Mouse (Mus musculus): ENCODE measurements around the gene Mrps33. TPM values are rescaled to one million over a fixed set of nuclear protein-coding genes. Genes with fewer than 3 reads are reported as not detected.

Gene Mrps33
- polyA plus RNA-seq, 1 experiment from 2014 or later: 227 TPM

GRCm38 (mm10) chr6:39807050-39807560 lies 3.7 kb downstream of the Mrps33 start:
- no peak for DNase-seq (ENCODE audit: low spot score)
- Histone ChIP-seq H3K9me3 (ENCODE audit: control insufficient read depth, low read length) (no peaks in the 10 kb centered on the region), H3K9ac (ENCODE audit: low read length) (no peak overlapping the region), H3K36me3 (ENCODE audit: control insufficient read depth, insufficient read depth, low read length) (no peaks in the 10 kb centered on the region), H3K4me3 (ENCODE audit: low read depth, low read length) (no peak overlapping the region), H3K27ac (ENCODE audit: low read depth, low read length) (no peak overlapping the region), H3K4me2 (ENCODE audit: low read depth, low read length, severe bottlenecking) (no peak overlapping the region), H3K4me1 (replicated peaks; ENCODE audit: control insufficient read depth, insufficient read depth, low read length) (0 out of 2 replicates have a peak, but pooled peaks cover 2% of the 10 kb centered on the region), H3K27me3 (ENCODE audit: control insufficient read depth, insufficient read depth, low read length) (no peaks in the 10 kb centered on the region)
- ATAC-seq (replicated peaks; ENCODE audit: low FRiP score): no peak
- 95% methylated on average over 7 of the region's 7 CpGs for WGBS

GRCm38 (mm10) chr6:39806336-39806735 lies 4.5 kb downstream of the Mrps33 start:
- H3K4me1 ChIP-seq (replicated peaks; ENCODE audit: control insufficient read depth, insufficient read depth, low read length): 0 out of 2 replicates have a peak, but pooled peaks cover 2% of the 10 kb centered on the region
- WGBS: 92% methylated on average over 7 of the region's 7 CpGs
- ATAC-seq (replicated peaks; ENCODE audit: low FRiP score): no peak
- H3K9ac ChIP-seq (ENCODE audit: low read length): no peak overlapping the region
- no peaks in the 10 kb centered on the region for H3K36me3 ChIP-seq (ENCODE audit: control insufficient read depth, insufficient read depth, low read length)
- no peak overlapping the region for H3K4me2 ChIP-seq (ENCODE audit: low read depth, low read length, severe bottlenecking)
- H3K27ac ChIP-seq (ENCODE audit: low read depth, low read length): 0 out of 2 replicates have a peak overlapping the region, but pooled peaks have one; percentile 15
- no peak for DNase-seq (ENCODE audit: low spot score)
- H3K27me3 ChIP-seq (ENCODE audit: control insufficient read depth, insufficient read depth, low read length): no peaks in the 10 kb centered on the region
- no peak overlapping the region for H3K4me3 ChIP-seq (ENCODE audit: low read depth, low read length)
- H3K9me3 ChIP-seq (ENCODE audit: control insufficient read depth, low read length): no peaks in the 10 kb centered on the region

- Histone ChIP-seq H3K9ac (ENCODE audit: low read length) (no peak overlapping the region), H3K27me3 (ENCODE audit: control insufficient read depth, insufficient read depth, low read length) (no peaks in the 10 kb centered on the region), H3K4me1 (replicated peaks; ENCODE audit: control insufficient read depth, insufficient read depth, low read length) (0 out of 2 replicates have a peak, but pooled peaks cover 2% of the 10 kb centered on the region), H3K4me3 (ENCODE audit: low read depth, low read length) (no peak overlapping the region), H3K4me2 (ENCODE audit: low read depth, low read length, severe bottlenecking) (no peak overlapping the region), H3K36me3 (ENCODE audit: control insufficient read depth, insufficient read depth, low read length) (no peaks in the 10 kb centered on the region; the same call in 1 of the 2 replicates), H3K27ac (ENCODE audit: low read depth, low read length) (0 out of 2 replicates have a peak overlapping the region, but pooled peaks have one; percentile 20), H3K9me3 (ENCODE audit: control insufficient read depth, low read length) (no peaks in the 10 kb centered on the region)
- ATAC-seq (replicated peaks; ENCODE audit: low FRiP score): 0 out of 2 replicates have a peak, but pooled peaks have one; percentile 31
- DNase-seq (ENCODE audit: low spot score): no peak
- 51% methylated on average over 3 of the region's 3 CpGs for WGBS
Measured at GRCm38 (mm10) chr6:39805916-39806315, 4.9 kb downstream of the Mrps33 start.

GRCm38 (mm10) chr6:39800977-39801376 lies 9.8 kb downstream of the Mrps33 start:
- no peak for DNase-seq (ENCODE audit: low spot score)
- 94% methylated on average over 7 of the region's 7 CpGs for WGBS
- no peaks in the 10 kb centered on the region for H3K4me1 ChIP-seq (replicated peaks; ENCODE audit: control insufficient read depth, insufficient read depth, low read length)
- no peak overlapping the region for H3K4me3 ChIP-seq (ENCODE audit: low read depth, low read length)
- H3K4me2 ChIP-seq (ENCODE audit: low read depth, low read length, severe bottlenecking): no peak overlapping the region
- H3K27me3 ChIP-seq (ENCODE audit: control insufficient read depth, insufficient read depth, low read length): no peaks in the 10 kb centered on the region
- ATAC-seq (replicated peaks; ENCODE audit: low FRiP score): no peak
- H3K36me3 ChIP-seq (ENCODE audit: control insufficient read depth, insufficient read depth, low read length): no peaks in the 10 kb centered on the region; the same call in 1 of the 2 replicates
- no peaks in the 10 kb centered on the region for H3K9me3 ChIP-seq (ENCODE audit: control insufficient read depth, low read length)
- no peak overlapping the region for H3K9ac ChIP-seq (ENCODE audit: low read length)
- no peak overlapping the region for H3K27ac ChIP-seq (ENCODE audit: low read depth, low read length)

GRCm38 (mm10) chr6:39797076-39797475 lies 13.7 kb downstream of the Mrps33 start:
- H3K36me3 ChIP-seq (ENCODE audit: control insufficient read depth, insufficient read depth, low read length): no peaks in the 10 kb centered on the region; the same call in 1 of the 2 replicates
- H3K9me3 ChIP-seq (ENCODE audit: control insufficient read depth, low read length): no peaks in the 10 kb centered on the region
- no peak for DNase-seq (ENCODE audit: low spot score)
- no peaks in the 10 kb centered on the region for H3K4me1 ChIP-seq (replicated peaks; ENCODE audit: control insufficient read depth, insufficient read depth, low read length)
- no peak overlapping the region for H3K9ac ChIP-seq (ENCODE audit: low read length)
- H3K27ac ChIP-seq (ENCODE audit: low read depth, low read length): no peak overlapping the region
- 86% methylated on average over 2 of the region's 2 CpGs for WGBS
- no peak overlapping the region for H3K4me3 ChIP-seq (ENCODE audit: low read depth, low read length)
- no peaks in the 10 kb centered on the region for H3K27me3 ChIP-seq (ENCODE audit: control insufficient read depth, insufficient read depth, low read length)
- no peak overlapping the region for H3K4me2 ChIP-seq (ENCODE audit: low read depth, low read length, severe bottlenecking)
- ATAC-seq (replicated peaks; ENCODE audit: low FRiP score): no peak

GRCm38 (mm10) chr6:39796150-39796549 lies 14.6 kb downstream of the Mrps33 start:
- Histone ChIP-seq H3K4me1 (replicated peaks; ENCODE audit: control insufficient read depth, insufficient read depth, low read length) (no peaks in the 10 kb centered on the region), H3K4me3 (ENCODE audit: low read depth, low read length) (no peak overlapping the region), H3K36me3 (ENCODE audit: control insufficient read depth, insufficient read depth, low read length) (no peaks in the 10 kb centered on the region; the same call in 1 of the 2 replicates), H3K4me2 (ENCODE audit: low read depth, low read length, severe bottlenecking) (no peak overlapping the region), H3K9ac (ENCODE audit: low read length) (no peak overlapping the region), H3K9me3 (ENCODE audit: control insufficient read depth, low read length) (no peaks in the 10 kb centered on the region), H3K27me3 (ENCODE audit: control insufficient read depth, insufficient read depth, low read length) (no peaks in the 10 kb centered on the region), H3K27ac (ENCODE audit: low read depth, low read length) (no peak overlapping the region)
- DNase-seq (ENCODE audit: low spot score): no peak
- ATAC-seq (replicated peaks; ENCODE audit: low FRiP score): no peak
- WGBS: 80% methylated on average over 1 of the region's 1 CpGs

- Histone ChIP-seq H3K27me3 (ENCODE audit: control insufficient read depth, insufficient read depth, low read length) (no peaks in the 10 kb centered on the region), H3K36me3 (ENCODE audit: control insufficient read depth, insufficient read depth, low read length) (no peaks in the 10 kb centered on the region), H3K4me3 (ENCODE audit: low read depth, low read length) (no peak overlapping the region), H3K4me2 (ENCODE audit: low read depth, low read length, severe bottlenecking) (no peak overlapping the region), H3K9ac (ENCODE audit: low read length) (no peak overlapping the region), H3K4me1 (replicated peaks; ENCODE audit: control insufficient read depth, insufficient read depth, low read length) (peaks cover 6% of the 10 kb centered on the region; the same call in 1 of the 2 replicates), H3K9me3 (ENCODE audit: control insufficient read depth, low read length) (no peaks in the 10 kb centered on the region), H3K27ac (ENCODE audit: low read depth, low read length) (no peak overlapping the region)
- ATAC-seq (replicated peaks; ENCODE audit: low FRiP score) (no peak), DNase-seq (ENCODE audit: low spot score) (no peak)
- WGBS: 74% methylated on average over 5 of the region's 5 CpGs
Measured at GRCm38 (mm10) chr6:39791806-39792205, 19.0 kb downstream of the Mrps33 start.

GRCm38 (mm10) chr6:39788408-39788807 lies 22.4 kb downstream of the Mrps33 start:
- Histone ChIP-seq H3K9ac (ENCODE audit: low read length) (no peak overlapping the region), H3K36me3 (ENCODE audit: control insufficient read depth, insufficient read depth, low read length) (no peaks in the 10 kb centered on the region), H3K4me3 (ENCODE audit: low read depth, low read length) (no peak overlapping the region), H3K27ac (ENCODE audit: low read depth, low read length) (no peak overlapping the region), H3K27me3 (ENCODE audit: control insufficient read depth, insufficient read depth, low read length) (no peaks in the 10 kb centered on the region), H3K9me3 (ENCODE audit: control insufficient read depth, low read length) (no peaks in the 10 kb centered on the region), H3K4me1 (replicated peaks; ENCODE audit: control insufficient read depth, insufficient read depth, low read length) (peaks cover 6% of the 10 kb centered on the region; the same call in 1 of the 2 replicates), H3K4me2 (ENCODE audit: low read depth, low read length, severe bottlenecking) (no peak overlapping the region)
- no peak for DNase-seq (ENCODE audit: low spot score)
- no peak for ATAC-seq (replicated peaks; ENCODE audit: low FRiP score)

GRCm38 (mm10) chr6:39787783-39788182 lies 23.0 kb downstream of the Mrps33 start:
- no peaks in the 10 kb centered on the region for H3K27me3 ChIP-seq (ENCODE audit: control insufficient read depth, insufficient read depth, low read length)
- H3K9ac ChIP-seq (ENCODE audit: low read length): no peak overlapping the region
- no peak overlapping the region for H3K27ac ChIP-seq (ENCODE audit: low read depth, low read length)
- DNase-seq (ENCODE audit: low spot score) (no peak), ATAC-seq (replicated peaks; ENCODE audit: low FRiP score) (peak; percentile 64)
- H3K36me3 ChIP-seq (ENCODE audit: control insufficient read depth, insufficient read depth, low read length): no peaks in the 10 kb centered on the region
- H3K4me1 ChIP-seq (replicated peaks; ENCODE audit: control insufficient read depth, insufficient read depth, low read length): peaks cover 6% of the 10 kb centered on the region; the same call in 1 of the 2 replicates
- no peaks in the 10 kb centered on the region for H3K9me3 ChIP-seq (ENCODE audit: control insufficient read depth, low read length)
- no peak overlapping the region for H3K4me2 ChIP-seq (ENCODE audit: low read depth, low read length, severe bottlenecking)
- no peak overlapping the region for H3K4me3 ChIP-seq (ENCODE audit: low read depth, low read length)
- WGBS: 11% methylated on average over 9 of the region's 9 CpGs

Data from forebrain, embryonic 11.5 days (tissue).